Mouse (Mus musculus) MEL (cell line): ENCODE data around the gene Olfr548-ps1. TPM values are rescaled to one million over a fixed set of nuclear protein-coding genes. Genes with fewer than 3 reads are reported as not detected.

ENCODE experiments used
- DNase-seq: peaks from one replicate; pipeline ENCODE4 v3.0.0; 2011; ENCODE audit warnings: low read depth, low spot score
- H3K27ac ChIP-seq: 2 replicates; pipeline ENCODE4 v1.5.1; 2012; ENCODE audit warnings: low read depth, mild to moderate bottlenecking, control low read depth, low read length, moderate library complexity; ENCODE audit not compliant: control insufficient read depth
- H3K27me3 ChIP-seq, 2 experiments: fragments of 150-350 bp in 1 of 2; sonication (generic) in 1 of 2; 2 replicates each; pipeline ENCODE4 v1.6.1; 2012; ENCODE audit warnings: low read length in 2 of 2, mild to moderate bottlenecking in 2 of 2, improper control_type of control experiment in 1 of 2, moderate library complexity in 1 of 2; ENCODE audit not compliant: insufficient read depth in 2 of 2, control insufficient read depth in 1 of 2
- H3K36me3 ChIP-seq, 2 experiments: 2 replicates each; pipeline ENCODE4 v1.6.1; 2012 to 2014; ENCODE audit warnings: low read length in 2 of 2, improper control_type of control experiment in 1 of 2, inconsistent platforms in 1 of 2, mild to moderate bottlenecking in 1 of 2; ENCODE audit not compliant: insufficient read depth in 2 of 2, control insufficient read depth in 1 of 2
- H3K4me1 ChIP-seq, 2 experiments: fragments of 150-350 bp in 1 of 2; sonication (generic) in 1 of 2; 2 replicates each; pipeline ENCODE4 v1.6.1; 2012; ENCODE audit warnings: low read length in 2 of 2, improper control_type of control experiment in 1 of 2, mild to moderate bottlenecking in 1 of 2; ENCODE audit not compliant: insufficient read depth in 2 of 2, control insufficient read depth in 1 of 2
- H3K4me3 ChIP-seq, 2 experiments: fragments of 150-350 bp in 1 of 2; sonication (generic) in 1 of 2; 2 replicates each; pipeline ENCODE4 v1.5.1; 2012; ENCODE audit warnings: low read depth in 2 of 2, low read length in 2 of 2, mild to moderate bottlenecking in 2 of 2, moderate library complexity in 2 of 2, control low read depth in 1 of 2, improper control_type of control experiment in 1 of 2; ENCODE audit not compliant: control insufficient read depth in 1 of 2, insufficient read depth in 1 of 2
- H3K79me2 ChIP-seq: 2 replicates; pipeline ENCODE4 v1.6.1; 2012; ENCODE audit warnings: mild to moderate bottlenecking, low read length, moderate library complexity; ENCODE audit not compliant: control insufficient read depth, poor library complexity, insufficient read depth
- H3K9ac ChIP-seq: 2 replicates; pipeline ENCODE4 v1.6.1; 2012; ENCODE audit warnings: low read depth, mild to moderate bottlenecking, control low read depth, low read length, moderate library complexity; ENCODE audit not compliant: control insufficient read depth, poor library complexity, severe bottlenecking
- H3K9me3 ChIP-seq: fragments of 150-350 bp; sonication (generic); replicated peaks from 2 replicates; pipeline ENCODE4 v1.6.1; 2012; ENCODE audit warnings: mild to moderate bottlenecking, low read length, improper control_type of control experiment, moderate library complexity; ENCODE audit not compliant: insufficient read depth
- CHD2 ChIP-seq: IDR thresholded peaks from 2 replicates; pipeline ENCODE4 v1.6.1; 2011; ENCODE audit warnings: low read length, improper control_type of control experiment
- CTCF ChIP-seq, 3 experiments: IDR thresholded peaks in 2 of 3; conservative IDR thresholded peaks in 1 of 3; 2 replicates each; pipeline ENCODE4 v1.5.1; 2011 to 2012; ENCODE audit warnings: low read length in 3 of 3, low read depth in 2 of 3, mild to moderate bottlenecking in 2 of 3, improper control_type of control experiment in 1 of 3, inconsistent platforms in 1 of 3, mixed read lengths in 1 of 3, moderate library complexity in 1 of 3; ENCODE audit not compliant: control insufficient read depth in 1 of 3, insufficient read depth in 1 of 3, poor library complexity in 1 of 3, severe bottlenecking in 1 of 3
- E2F4 ChIP-seq: IDR thresholded peaks from 2 replicates; pipeline ENCODE4 v1.6.1; 2011; ENCODE audit warnings: low read depth, low read length, improper control_type of control experiment, borderline replicate concordance
- EP300 ChIP-seq, 2 experiments: IDR thresholded peaks; 2 replicates each; pipeline ENCODE4 v1.6.1; 2011; ENCODE audit warnings: improper control_type of control experiment in 2 of 2, low read length in 2 of 2, low read depth in 1 of 2, mild to moderate bottlenecking in 1 of 2
- GABPA ChIP-seq: IDR thresholded peaks from 2 replicates; pipeline ENCODE4 v1.6.1; 2012; ENCODE audit warnings: low read depth, mild to moderate bottlenecking, inconsistent platforms, low read length, improper control_type of control experiment, moderate library complexity
- GATA1 ChIP-seq: IDR thresholded peaks from 2 replicates; pipeline ENCODE4 v1.6.1; 2011; ENCODE audit warnings: low read depth, low read length, improper control_type of control experiment
- JUND ChIP-seq: IDR thresholded peaks from 2 replicates; pipeline ENCODE4 v1.6.1; 2011; ENCODE audit warnings: low read depth, mild to moderate bottlenecking, improper control_type of control experiment, low read length
- KAT2A ChIP-seq: conservative IDR thresholded peaks from 2 replicates; pipeline ENCODE4 v1.6.1; 2012; ENCODE audit warnings: low read depth, low read length, improper control_type of control experiment, inconsistent platforms
- MAFK ChIP-seq: IDR thresholded peaks from 2 replicates; pipeline ENCODE4 v1.6.1; 2011; ENCODE audit warnings: low read depth, mild to moderate bottlenecking, low read length, improper control_type of control experiment, borderline replicate concordance
- MEF2A ChIP-seq: IDR thresholded peaks from 2 replicates; pipeline ENCODE4 v1.6.1; 2014; ENCODE audit warnings: low read depth, mild to moderate bottlenecking, inconsistent platforms, low read length, improper control_type of control experiment; ENCODE audit not compliant: poor library complexity, insufficient replicate concordance, severe bottlenecking; ENCODE audit errors: extremely low read depth
- MYB ChIP-seq: IDR thresholded peaks from 2 replicates; pipeline ENCODE4 v1.6.1; 2011; ENCODE audit warnings: mild to moderate bottlenecking, low read depth, low read length, improper control_type of control experiment
- NELFE ChIP-seq: IDR thresholded peaks from 2 replicates; pipeline ENCODE4 v1.6.1; 2011; ENCODE audit warnings: low read depth, low read length, improper control_type of control experiment
- NRF1 ChIP-seq: IDR thresholded peaks from 2 replicates; pipeline ENCODE4 v1.6.1; 2014; ENCODE audit warnings: low read depth, mild to moderate bottlenecking, inconsistent platforms, low read length, improper control_type of control experiment, moderate library complexity; ENCODE audit not compliant: poor library complexity, insufficient read depth, severe bottlenecking
- POLR2AphosphoS2 ChIP-seq: IDR thresholded peaks from 2 replicates; pipeline ENCODE4 v1.6.1; 2011; ENCODE audit warnings: low read length, improper control_type of control experiment
- SIN3A ChIP-seq: IDR thresholded peaks from 2 replicates; pipeline ENCODE4 v1.6.1; 2012; ENCODE audit warnings: low read length, improper control_type of control experiment, inconsistent platforms
- SMC3 ChIP-seq: IDR thresholded peaks from 2 replicates; pipeline ENCODE4 v1.6.1; 2011; ENCODE audit warnings: low read depth, low read length, improper control_type of control experiment
- TAL1 ChIP-seq: IDR thresholded peaks from 2 replicates; pipeline ENCODE4 v1.6.1; 2012; ENCODE audit warnings: mild to moderate bottlenecking, inconsistent platforms, low read length, moderate library complexity, mixed read lengths
- TCF12 ChIP-seq: IDR thresholded peaks from 2 replicates; pipeline ENCODE4 v1.6.1; 2014; ENCODE audit warnings: low read depth, mild to moderate bottlenecking, inconsistent platforms, low read length, improper control_type of control experiment, moderate library complexity
- UBTF ChIP-seq: IDR thresholded peaks from 2 replicates; pipeline ENCODE4 v1.6.1; 2012; ENCODE audit warnings: low read depth, mild to moderate bottlenecking, inconsistent platforms, low read length, improper control_type of control experiment, moderate library complexity, borderline replicate concordance; ENCODE audit not compliant: insufficient read depth
- USF1 ChIP-seq: IDR thresholded peaks from 2 replicates; pipeline ENCODE4 v1.6.1; 2014; ENCODE audit warnings: low read depth, mild to moderate bottlenecking, inconsistent platforms, low read length, improper control_type of control experiment, moderate library complexity
- USF2 ChIP-seq, 2 experiments: IDR thresholded peaks; 2 replicates each; pipeline ENCODE4 v1.6.1; 2011 to 2012; ENCODE audit warnings: improper control_type of control experiment in 2 of 2, low read length in 2 of 2, borderline replicate concordance in 1 of 2, inconsistent platforms in 1 of 2, low read depth in 1 of 2, mild to moderate bottlenecking in 1 of 2; ENCODE audit not compliant: insufficient read depth in 1 of 2
- ZKSCAN1 ChIP-seq: IDR thresholded peaks from 2 replicates; pipeline ENCODE4 v1.6.1; 2012; ENCODE audit warnings: low read depth, mild to moderate bottlenecking, inconsistent platforms, low read length, improper control_type of control experiment, moderate library complexity
- ZMIZ1 ChIP-seq: IDR thresholded peaks from 2 replicates; pipeline ENCODE4 v1.6.1; 2012; ENCODE audit warnings: low read depth, mild to moderate bottlenecking, inconsistent platforms, low read length, improper control_type of control experiment, moderate library complexity
- polyA plus RNA-seq, 2 experiments: library from polyadenylated mRNA; stranded (reverse) in 1 of 2; unstranded in 1 of 2; fragments of >175 nt in 1 of 2; fragments of >200 nt in 1 of 2; gene quantifications; 2 replicates each; pipeline versions ENCODE4 v1.2.1 to v1.2.4; 2012; ENCODE audit warnings: low replicate concordance in 2 of 2, low read depth in 1 of 2; ENCODE audit not compliant: insufficient read length in 2 of 2, insufficient read depth in 1 of 2, missing spikeins in 1 of 2
- total RNA-seq: library from RNA; depleted of rRNA; stranded (reverse); fragments of 300-350 nt; gene quantifications from 2 replicates; pipeline ENCODE4 v1.2.3, GENCODE M21; 2012

Gene Olfr548-ps1
- total and polyA plus RNA-seq, 3 experiments, result not detected

GRCm38 (mm10) chr7:102514144-102514543 lies 26.6 kb upstream of the Olfr548-ps1 start:
- H3K36me3 ChIP-seq, result peaks cover 0 to 6% of the 10 kb centered on the region in 2 experiments; a peak in 1 of 4 replicates
- TF ChIP-seq UBTF (no peak), USF1 (no peak), TCF12 (no peak), EP300 (IDR thresholded peaks at IDR 0.05; ENCODE audit: low read depth in 1 of 2, low read length in 2 of 2) (no peak), MEF2A (no peak), ZMIZ1 (no peak), CHD2 (no peak), MAFK (no peak), KAT2A (no peak)
- TF ChIP-seq, all 39 proteins: peak for 0
- peaks cover 5 to 6% of the 10 kb centered on the region in 2 experiments; a peak in 3 of 4 replicates for H3K27me3 ChIP-seq
- DNase-seq, result peak; percentile 83
- peak overlapping the region; percentile 61 to 86; a peak in 3 of 4 replicates for H3K4me3 ChIP-seq
- no peak overlapping the region for H3K27ac ChIP-seq
- peaks cover 1% of the 10 kb centered on the region; the same call in 1 of the 2 replicates for H3K79me2 ChIP-seq
- H3K4me1 ChIP-seq, result peaks cover 2 to 11% of the 10 kb centered on the region in 2 experiments; a peak in 3 of 4 replicates
- no peaks in the 10 kb centered on the region for H3K9me3 ChIP-seq
- H3K9ac ChIP-seq, result peak overlapping the region; percentile 25

GRCm38 (mm10) chr7:102516261-102517050 lies 24.2 kb upstream of the Olfr548-ps1 start:
- TF ChIP-seq POLR2AphosphoS2, result no peak
- no peak for TF ChIP-seq ZMIZ1
- no peak for TF ChIP-seq SMC3
- TF ChIP-seq SIN3A, result no peak
- TF ChIP-seq USF2 (IDR thresholded peaks at IDR 0.05; ENCODE audit: borderline replicate concordance in 1 of 2, insufficient read depth in 1 of 2, low read depth in 1 of 2, low read length in 2 of 2), result no peak
- no peak for TF ChIP-seq TAL1
- TF ChIP-seq GABPA, result no peak
- TF ChIP-seq UBTF, result no peak
- no peak for TF ChIP-seq MEF2A
- TF ChIP-seq NELFE, result no peak
- TF ChIP-seq TCF12, result no peak
- no peak for TF ChIP-seq NRF1
- TF ChIP-seq ZKSCAN1, result no peak
- no peak for TF ChIP-seq E2F4
- no peak for TF ChIP-seq CTCF (IDR thresholded peaks at IDR 0.05 in 2 of 3, conservative IDR thresholded peaks at IDR 0.05 in 1 of 3; ENCODE audit: control insufficient read depth in 1 of 3, insufficient read depth in 1 of 3, low read depth in 2 of 3, low read length in 3 of 3, poor library complexity in 1 of 3, severe bottlenecking in 1 of 3)
- TF ChIP-seq GATA1, result no peak
- no peak for TF ChIP-seq JUND
- no peak for TF ChIP-seq MYB
- H3K36me3 ChIP-seq, result peaks cover 0 to 6% of the 10 kb centered on the region in 2 experiments; a peak in 1 of 4 replicates
- H3K4me3 ChIP-seq, result no peak overlapping the region

More at GRCm38 (mm10) chr7:102516261-102517050, 24.2 kb upstream of the Olfr548-ps1 start:
- H3K9ac ChIP-seq, result no peak overlapping the region
- no peaks in the 10 kb centered on the region for H3K9me3 ChIP-seq
- H3K27ac ChIP-seq, result no peak overlapping the region
- H3K79me2 ChIP-seq, result peaks cover 1% of the 10 kb centered on the region; the same call in 1 of the 2 replicates
- DNase-seq, result no peak
- H3K27me3 ChIP-seq, result peaks cover 5 to 6% of the 10 kb centered on the region in 2 experiments; a peak in 3 of 4 replicates
- peaks cover 2 to 11% of the 10 kb centered on the region in 2 experiments; a peak in 3 of 4 replicates for H3K4me1 ChIP-seq
